Mouse (Mus musculus): ENCODE data around the gene Gm39566. TPM values are rescaled to one million over a fixed set of nuclear protein-coding genes. Genes with fewer than 3 reads are reported as not detected.

Gm39566 gene
- polyA plus RNA-seq, 1 experiment from 2014 or later = not detected

GRCm38 (mm10) chr11:69797924-69798323 is 17.2 kb downstream of the Gm39566 start:
- H3K4me3 ChIP-seq (ENCODE audit: low read depth, low read length) = no peak overlapping the region

GRCm38 (mm10) chr11:69795983-69796435 is 19.1 kb downstream of the Gm39566 start:
- H3K4me3 ChIP-seq (ENCODE audit: low read depth, low read length) = peak overlapping the region; percentile 33
- ATAC-seq (ENCODE audit: low FRiP score) = no peak
- H3K4me2 ChIP-seq (replicated peaks; ENCODE audit: low read depth, low read length) = peak overlapping the region; percentile 83
- H3K9ac ChIP-seq (ENCODE audit: low read depth, low read length) = 0 out of 2 replicates have a peak overlapping the region, but pooled peaks have one; percentile 4
- DNase-seq (ENCODE audit: low spot score) = no peak
- H3K27ac ChIP-seq (ENCODE audit: low read depth, low read length) = no peak overlapping the region
- H3K9me3 ChIP-seq (ENCODE audit: control insufficient read depth, low read length) = no peaks in the 10 kb centered on the region
- no peaks in the 10 kb centered on the region for H3K36me3 ChIP-seq (ENCODE audit: control insufficient read depth, insufficient read depth, low read length)
- 2% methylated on average over 13 of the region's 13 CpGs for WGBS
- H3K4me1 ChIP-seq (replicated peaks; ENCODE audit: control insufficient read depth, insufficient read depth, low read length) = peaks cover 6% of the 10 kb centered on the region; the same call in 1 of the 2 replicates
- H3K27me3 ChIP-seq (ENCODE audit: control insufficient read depth, insufficient read depth, low read length) = peaks cover 11% of the 10 kb centered on the region

More at GRCm38 (mm10) chr11:69797924-69798323, 17.2 kb downstream of the Gm39566 start:
- Histone ChIP-seq H3K9me3 (ENCODE audit: control insufficient read depth, low read length) (no peaks in the 10 kb centered on the region), H3K4me1 (replicated peaks; ENCODE audit: control insufficient read depth, insufficient read depth, low read length) (peaks cover 12% of the 10 kb centered on the region), H3K36me3 (ENCODE audit: control insufficient read depth, insufficient read depth, low read length) (no peaks in the 10 kb centered on the region), H3K4me2 (replicated peaks; ENCODE audit: low read depth, low read length) (no peak overlapping the region), H3K27ac (ENCODE audit: low read depth, low read length) (no peak overlapping the region), H3K9ac (ENCODE audit: low read depth, low read length) (no peak overlapping the region), H3K27me3 (ENCODE audit: control insufficient read depth, insufficient read depth, low read length) (peaks cover 28% of the 10 kb centered on the region)
- DNase-seq (ENCODE audit: low spot score) (no peak), ATAC-seq (ENCODE audit: low FRiP score) (no peak)
- WGBS = 69% methylated on average over 7 of the region's 7 CpGs

DNA sequence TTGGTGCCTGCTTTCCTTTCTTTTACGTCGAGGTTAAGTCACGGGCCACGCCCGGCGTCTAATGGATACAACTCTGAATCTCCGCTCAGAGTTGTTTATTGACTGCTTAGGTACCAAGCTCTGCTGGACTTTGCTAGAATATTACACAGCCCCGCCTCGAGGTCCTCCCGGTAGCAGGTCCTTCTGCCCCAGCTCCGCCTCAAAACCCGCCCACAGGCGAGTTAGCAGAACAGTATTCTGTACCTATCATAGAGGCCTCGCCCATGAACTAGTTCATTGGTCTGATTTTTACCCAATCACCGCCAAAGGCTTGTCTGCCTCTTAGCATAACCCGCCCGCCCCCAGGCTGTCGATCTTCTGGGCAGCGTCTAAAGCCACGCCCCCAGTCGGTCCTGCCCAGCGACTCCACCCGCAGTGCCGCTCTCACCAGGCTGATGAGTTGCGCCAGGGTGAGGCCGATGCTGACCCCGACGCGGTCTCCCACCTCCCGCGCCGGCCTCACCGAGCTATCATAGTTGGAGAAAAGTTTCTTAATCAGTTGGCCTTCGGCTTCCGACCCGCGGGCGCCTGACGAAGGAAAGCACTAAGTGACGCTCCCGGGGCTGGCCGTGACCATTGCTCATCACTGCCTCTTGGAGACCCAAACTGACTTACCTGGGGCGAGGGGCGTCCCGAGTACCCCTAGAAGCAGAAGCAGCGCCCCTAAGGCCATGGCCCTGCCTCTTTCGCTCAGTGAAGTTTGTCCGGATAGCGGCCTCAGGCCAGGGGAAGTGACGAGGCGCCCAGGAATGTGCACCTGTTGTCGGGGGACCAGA is 19.7 kb downstream of the Gm39566 start, which contains the start of gene Chrnb1:
Gene Chrnb1 (minus strand): TSS at position 776 of the 815 bp plus-strand sequence.
- H3K4me3 ChIP-seq (ENCODE audit: low read depth, low read length) = peak within 1 kb of the TSS; percentile 33
- no peaks in the 10 kb centered on the region for H3K36me3 ChIP-seq (ENCODE audit: control insufficient read depth, insufficient read depth, low read length)
- peak within 1 kb of the TSS; percentile 83 for H3K4me2 ChIP-seq (replicated peaks; ENCODE audit: low read depth, low read length)
- H3K27me3 ChIP-seq (ENCODE audit: control insufficient read depth, insufficient read depth, low read length) = peaks cover 11% of the 10 kb centered on the region
- DNase-seq (ENCODE audit: low spot score) (peak; percentile 89), ATAC-seq (ENCODE audit: low FRiP score) (peak; percentile 88)
- no peaks in the 10 kb centered on the region for H3K9me3 ChIP-seq (ENCODE audit: control insufficient read depth, low read length)
- WGBS = 2% methylated on average over 52 of the region's 52 CpGs
- 0 out of 2 replicates have a peak within 1 kb of the TSS, but pooled peaks have one; percentile 4 for H3K9ac ChIP-seq (ENCODE audit: low read depth, low read length)
- no peak within 1 kb of the TSS for H3K27ac ChIP-seq (ENCODE audit: low read depth, low read length)
- peaks cover 6% of the 10 kb centered on the region; the same call in 1 of the 2 replicates for H3K4me1 ChIP-seq (replicated peaks; ENCODE audit: control insufficient read depth, insufficient read depth, low read length)

DNA sequence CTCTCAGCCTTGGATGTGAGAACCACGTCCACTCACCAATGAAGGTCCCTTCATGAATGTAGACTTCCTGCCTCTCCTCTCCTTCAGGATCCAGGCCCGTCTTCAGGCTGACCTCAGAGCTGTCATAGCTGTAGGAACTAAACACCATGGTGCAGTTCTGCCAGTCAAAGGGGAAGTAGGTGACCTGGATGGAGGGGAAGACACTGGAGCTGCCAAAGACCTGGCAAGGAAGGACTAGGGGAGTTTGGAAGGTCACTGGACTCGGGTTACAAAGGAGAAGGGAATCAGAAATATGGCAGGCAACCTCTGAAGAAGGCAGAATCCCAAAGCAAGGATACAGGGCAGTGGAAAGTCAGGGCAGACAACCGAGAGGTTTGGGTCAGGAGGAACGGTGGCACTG is 21.7 kb downstream of the Gm39566 start:
- no peak for ATAC-seq (ENCODE audit: low FRiP score)
- no peak overlapping the region for H3K27ac ChIP-seq (ENCODE audit: low read depth, low read length)
- no peak overlapping the region for H3K9ac ChIP-seq (ENCODE audit: low read depth, low read length)
- DNase-seq (ENCODE audit: low spot score) = no peak
- H3K36me3 ChIP-seq (ENCODE audit: control insufficient read depth, insufficient read depth, low read length) = no peaks in the 10 kb centered on the region
- WGBS = 69% methylated on average over 5 of the region's 5 CpGs
- H3K27me3 ChIP-seq (ENCODE audit: control insufficient read depth, insufficient read depth, low read length) = peaks cover 9% of the 10 kb centered on the region
- H3K4me1 ChIP-seq (replicated peaks; ENCODE audit: control insufficient read depth, insufficient read depth, low read length) = 0 out of 2 replicates have a peak, but pooled peaks cover 2% of the 10 kb centered on the region
- no peaks in the 10 kb centered on the region for H3K9me3 ChIP-seq (ENCODE audit: control insufficient read depth, low read length)
- H3K4me2 ChIP-seq (replicated peaks; ENCODE audit: low read depth, low read length) = no peak overlapping the region
- no peak overlapping the region for H3K4me3 ChIP-seq (ENCODE audit: low read depth, low read length)

DNA sequence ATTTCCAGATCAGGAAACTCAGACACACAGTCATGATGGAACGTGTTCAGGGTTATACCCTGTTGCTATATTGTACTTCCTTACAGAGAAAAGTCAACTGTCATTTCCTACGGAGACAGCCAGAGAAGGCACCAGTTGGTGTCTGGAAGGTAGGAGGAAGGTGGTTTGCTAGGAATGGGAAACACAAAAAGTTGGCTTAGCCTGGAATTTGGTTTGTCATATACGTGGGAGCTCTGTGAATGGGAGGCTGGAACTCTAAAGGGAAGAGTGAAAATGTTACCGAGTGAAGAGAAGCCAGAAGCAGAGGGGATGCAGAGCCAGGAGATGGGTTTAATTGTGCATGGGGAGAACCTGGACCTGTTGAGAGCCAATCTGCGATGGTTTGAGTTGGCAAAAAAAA is 23.7 kb downstream of the Gm39566 start:
- H3K9ac ChIP-seq (ENCODE audit: low read depth, low read length) = no peak overlapping the region
- peaks cover 5% of the 10 kb centered on the region; the same call in 1 of the 2 replicates for H3K27me3 ChIP-seq (ENCODE audit: control insufficient read depth, insufficient read depth, low read length)
- DNase-seq (ENCODE audit: low spot score) = no peak
- no peaks in the 10 kb centered on the region for H3K9me3 ChIP-seq (ENCODE audit: control insufficient read depth, low read length)
- H3K36me3 ChIP-seq (ENCODE audit: control insufficient read depth, insufficient read depth, low read length) = no peaks in the 10 kb centered on the region
- H3K27ac ChIP-seq (ENCODE audit: low read depth, low read length) = no peak overlapping the region
- H3K4me2 ChIP-seq (replicated peaks; ENCODE audit: low read depth, low read length) = no peak overlapping the region
- no peak for ATAC-seq (ENCODE audit: low FRiP score)
- H3K4me3 ChIP-seq (ENCODE audit: low read depth, low read length) = no peak overlapping the region
- 68% methylated on average over 5 of the region's 5 CpGs for WGBS
- H3K4me1 ChIP-seq (replicated peaks; ENCODE audit: control insufficient read depth, insufficient read depth, low read length) = 0 out of 2 replicates have a peak, but pooled peaks cover 2% of the 10 kb centered on the region

GRCm38 (mm10) chr11:69789431-69789830 is 25.7 kb downstream of the Gm39566 start:
- Histone ChIP-seq H3K9ac (ENCODE audit: low read depth, low read length) (no peak overlapping the region), H3K4me3 (ENCODE audit: low read depth, low read length) (no peak overlapping the region), H3K4me1 (replicated peaks; ENCODE audit: control insufficient read depth, insufficient read depth, low read length) (no peaks in the 10 kb centered on the region), H3K9me3 (ENCODE audit: control insufficient read depth, low read length) (no peaks in the 10 kb centered on the region), H3K4me2 (replicated peaks; ENCODE audit: low read depth, low read length) (no peak overlapping the region), H3K27ac (ENCODE audit: low read depth, low read length) (no peak overlapping the region), H3K36me3 (ENCODE audit: control insufficient read depth, insufficient read depth, low read length) (no peaks in the 10 kb centered on the region), H3K27me3 (ENCODE audit: control insufficient read depth, insufficient read depth, low read length) (no peaks in the 10 kb centered on the region)
- WGBS = 74% methylated on average over 5 of the region's 5 CpGs
- ATAC-seq (ENCODE audit: low FRiP score) (no peak), DNase-seq (ENCODE audit: low spot score) (no peak)

DNA sequence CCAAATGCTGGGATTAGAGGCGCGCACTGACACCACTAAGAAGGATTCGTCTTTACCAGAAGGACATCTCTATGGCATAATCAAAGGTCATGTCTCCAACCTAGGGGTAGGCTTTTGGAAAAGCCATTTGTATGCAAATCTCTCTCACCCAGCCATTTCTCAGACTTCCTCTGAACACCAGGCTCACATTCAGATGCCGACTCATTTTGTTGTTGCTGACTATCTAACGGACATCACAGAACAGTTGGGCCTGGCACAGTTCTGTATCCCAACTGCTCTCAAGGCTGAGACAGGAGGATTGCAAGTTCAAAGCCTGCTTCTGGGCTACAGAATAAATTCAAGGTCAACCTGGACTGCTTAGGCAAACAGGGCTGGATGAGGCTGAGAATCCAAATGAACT is 27.8 kb downstream of the Gm39566 start:
- ATAC-seq (ENCODE audit: low FRiP score) = no peak
- Histone ChIP-seq H3K36me3 (ENCODE audit: control insufficient read depth, insufficient read depth, low read length) (no peaks in the 10 kb centered on the region), H3K27me3 (ENCODE audit: control insufficient read depth, insufficient read depth, low read length) (no peaks in the 10 kb centered on the region), H3K4me3 (ENCODE audit: low read depth, low read length) (no peak overlapping the region), H3K4me1 (replicated peaks; ENCODE audit: control insufficient read depth, insufficient read depth, low read length) (no peaks in the 10 kb centered on the region), H3K9ac (ENCODE audit: low read depth, low read length) (no peak overlapping the region), H3K27ac (ENCODE audit: low read depth, low read length) (no peak overlapping the region), H3K9me3 (ENCODE audit: control insufficient read depth, low read length) (no peaks in the 10 kb centered on the region), H3K4me2 (replicated peaks; ENCODE audit: low read depth, low read length) (no peak overlapping the region)
- DNase-seq (ENCODE audit: low spot score) = no peak
- WGBS = 82% methylated on average over 5 of the region's 5 CpGs

DNA sequence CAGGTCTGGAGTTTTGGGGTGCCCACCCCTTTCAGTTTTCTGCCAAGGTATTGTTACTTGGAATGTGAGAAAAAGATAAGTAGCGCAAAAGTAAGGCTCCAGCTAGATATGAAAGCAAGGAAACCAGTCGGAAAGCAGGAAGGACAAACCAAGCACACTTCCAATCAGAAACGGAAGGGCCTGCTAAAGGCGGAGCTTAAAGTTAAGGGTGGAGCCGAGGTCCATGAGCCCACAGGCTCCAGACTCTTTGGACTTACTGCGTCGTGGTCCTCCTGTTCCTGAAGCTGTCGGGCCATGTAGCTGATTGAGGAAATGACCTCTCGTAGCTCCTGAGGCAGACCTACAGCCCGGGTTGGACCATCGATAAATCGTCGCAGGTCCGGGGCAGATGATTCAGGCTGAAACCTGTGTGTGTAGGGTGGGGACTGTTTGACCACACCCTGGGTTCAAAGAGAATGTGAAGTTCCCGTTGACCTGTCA is 30.3 kb downstream of the Gm39566 start:
- no peak overlapping the region for H3K9ac ChIP-seq (ENCODE audit: low read depth, low read length)
- ATAC-seq (ENCODE audit: low FRiP score) = no peak
- H3K27ac ChIP-seq (ENCODE audit: low read depth, low read length) = no peak overlapping the region
- H3K9me3 ChIP-seq (ENCODE audit: control insufficient read depth, low read length) = no peaks in the 10 kb centered on the region
- WGBS = 40% methylated on average over 15 of the region's 15 CpGs
- H3K4me2 ChIP-seq (replicated peaks; ENCODE audit: low read depth, low read length) = no peak overlapping the region
- DNase-seq (ENCODE audit: low spot score) = no peak
- no peaks in the 10 kb centered on the region for H3K4me1 ChIP-seq (replicated peaks; ENCODE audit: control insufficient read depth, insufficient read depth, low read length)
- H3K27me3 ChIP-seq (ENCODE audit: control insufficient read depth, insufficient read depth, low read length) = no peaks in the 10 kb centered on the region
- H3K36me3 ChIP-seq (ENCODE audit: control insufficient read depth, insufficient read depth, low read length) = no peaks in the 10 kb centered on the region
- no peak overlapping the region for H3K4me3 ChIP-seq (ENCODE audit: low read depth, low read length)
